Mouse (Mus musculus) midbrain, embryonic 10.5 days (tissue): ENCODE measurements around the gene Ikzf2. TPM values are rescaled to one million over a fixed set of nuclear protein-coding genes. Genes with fewer than 3 reads are reported as not detected.

Experiments
- DNase-seq: peaks from one replicate; pipeline ENCODE4 v3.0.0-alpha.2; 2017; ENCODE audit warnings: low spot score
- H3K27ac ChIP-seq: fragments of 300-500 bp; sonication (generic); replicated peaks from 2 replicates; pipeline ENCODE4 v1.5.1; 2016; ENCODE audit warnings: mild to moderate bottlenecking
- H3K27me3 ChIP-seq: fragments of 300-500 bp; sonication (generic); 2 replicates; pipeline ENCODE4 v1.6.1; 2016; ENCODE audit warnings: low read depth, mild to moderate bottlenecking; ENCODE audit not compliant: poor library complexity, severe bottlenecking
- H3K36me3 ChIP-seq: fragments of 300-500 bp; sonication (generic); 2 replicates; pipeline ENCODE4 v1.6.1; 2016; ENCODE audit warnings: mild to moderate bottlenecking, moderate library complexity
- H3K4me1 ChIP-seq: fragments of 300-500 bp; sonication (generic); 2 replicates; pipeline ENCODE4 v1.6.1; 2016
- H3K4me3 ChIP-seq: fragments of 300-500 bp; sonication (generic); 2 replicates; pipeline ENCODE4 v1.5.1; 2016; ENCODE audit warnings: mild to moderate bottlenecking, moderate library complexity
- H3K9me3 ChIP-seq: fragments of 300-500 bp; sonication (generic); replicated peaks from 2 replicates; pipeline ENCODE4 v1.6.1; 2016; ENCODE audit warnings: mild to moderate bottlenecking
- WGBS: fragments of 180-500 bp; shearing (Covaris S2); methylation state at CpG from one replicate; pipeline ENCODE4 v1.1.7; 2016; 5-methylcytosine and 5-hydroxymethylcytosine counted together
- polyA plus RNA-seq: library from polyadenylated mRNA; unstranded; fragments of >200 nt; fragmentation: Nextera tagmentation; extraction: Ambion mirVana; gene quantifications from 2 replicates; pipeline ENCODE4 v1.2.1, GENCODE M21; 2016

Ikzf2 gene
- polyA plus RNA-seq, 1 experiment from 2014 or later = 6.5 TPM

- H3K27me3 ChIP-seq = no peaks in the 10 kb centered on the region
- no peak for DNase-seq
- no peak overlapping the region for H3K27ac ChIP-seq
- no peak overlapping the region for H3K4me3 ChIP-seq
- H3K36me3 ChIP-seq = no peaks in the 10 kb centered on the region
- no peaks in the 10 kb centered on the region for H3K9me3 ChIP-seq
- H3K4me1 ChIP-seq = peaks cover 21% of the 10 kb centered on the region
- 66% methylated on average over 5 of the region's 5 CpGs for WGBS
These were observed 30.8 kb downstream of the Ikzf2 start for GRCm38 (mm10) chr1:69656047-69656782.

DNA sequence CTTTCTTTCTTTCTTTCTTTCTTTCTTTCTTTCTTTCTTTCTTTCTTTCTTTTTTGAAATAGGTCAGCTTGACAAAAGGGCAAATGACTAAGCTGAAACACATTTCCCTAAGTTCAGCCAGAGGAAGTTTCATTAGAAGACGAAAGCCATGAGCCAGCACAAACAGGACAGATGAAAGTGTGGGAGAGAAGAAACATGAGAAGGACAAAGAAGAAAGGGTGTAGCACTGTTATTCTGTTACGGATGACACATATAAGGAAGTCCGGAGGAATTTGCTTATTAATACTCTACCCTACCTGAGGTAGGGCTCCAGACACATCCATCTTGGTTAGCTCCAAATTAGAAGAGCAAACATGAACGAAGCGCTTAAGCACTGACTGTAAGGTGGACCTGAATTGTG, 31.7 kb downstream of the Ikzf2 start:
- H3K36me3 ChIP-seq = no peaks in the 10 kb centered on the region
- H3K4me1 ChIP-seq = peaks cover 21% of the 10 kb centered on the region
- H3K4me3 ChIP-seq = no peak overlapping the region
- H3K9me3 ChIP-seq = no peaks in the 10 kb centered on the region
- WGBS = 91% methylated on average over 5 of the region's 5 CpGs
- no peaks in the 10 kb centered on the region for H3K27me3 ChIP-seq
- no peak overlapping the region for H3K27ac ChIP-seq
- no peak for DNase-seq

DNA sequence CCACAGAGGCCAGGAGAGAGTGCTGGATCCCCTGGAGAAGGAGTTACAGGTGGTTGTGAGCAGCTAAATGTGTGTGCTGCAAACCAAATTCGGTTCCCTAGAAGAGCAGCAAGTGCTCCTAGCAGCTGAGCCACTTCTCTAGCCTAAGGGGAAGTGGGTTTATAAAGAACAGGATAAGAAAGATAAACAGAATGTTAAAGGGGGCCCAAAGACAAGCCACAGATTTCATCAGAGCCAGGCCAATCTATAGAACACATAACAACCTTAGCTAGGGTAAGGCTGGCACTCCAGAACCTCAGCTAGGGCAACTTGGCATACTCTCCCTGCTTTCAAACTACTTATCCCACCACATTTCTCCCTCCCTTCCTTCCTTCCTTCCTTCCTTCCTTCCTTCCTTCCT, 32.1 kb downstream of the Ikzf2 start:
- WGBS = 78% methylated on average over 1 of the region's 1 CpGs
- Histone ChIP-seq H3K36me3 (no peaks in the 10 kb centered on the region), H3K9me3 (no peaks in the 10 kb centered on the region), H3K27ac (no peak overlapping the region), H3K27me3 (no peaks in the 10 kb centered on the region), H3K4me3 (no peak overlapping the region), H3K4me1 (peaks cover 21% of the 10 kb centered on the region)
- no peak for DNase-seq

DNA sequence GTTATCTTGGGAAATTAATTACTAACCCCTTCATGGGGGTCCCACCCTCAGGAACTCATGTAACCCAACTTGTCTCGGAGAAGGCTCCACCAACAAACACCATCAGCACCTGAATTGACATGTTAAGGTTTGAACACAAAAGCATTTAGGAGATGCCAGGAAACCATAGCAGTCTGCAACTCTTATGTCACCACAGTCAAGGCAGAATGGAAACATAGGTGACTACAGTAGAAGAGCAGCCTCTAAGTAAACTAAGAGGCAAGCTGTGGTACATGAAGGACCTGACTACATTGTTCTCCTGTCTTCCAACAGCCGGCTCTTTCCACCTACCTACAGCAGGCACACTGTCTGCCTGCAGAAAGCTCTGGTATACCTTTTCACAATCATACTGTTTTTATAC, 33.6 kb downstream of the Ikzf2 start:
- DNase-seq = no peak
- no peaks in the 10 kb centered on the region for H3K9me3 ChIP-seq
- H3K27me3 ChIP-seq = no peaks in the 10 kb centered on the region
- H3K4me3 ChIP-seq = no peak overlapping the region
- peaks cover 21% of the 10 kb centered on the region for H3K4me1 ChIP-seq
- no peak overlapping the region for H3K27ac ChIP-seq
- H3K36me3 ChIP-seq = no peaks in the 10 kb centered on the region
- 89% methylated on average over 2 of the region's 2 CpGs for WGBS

DNA sequence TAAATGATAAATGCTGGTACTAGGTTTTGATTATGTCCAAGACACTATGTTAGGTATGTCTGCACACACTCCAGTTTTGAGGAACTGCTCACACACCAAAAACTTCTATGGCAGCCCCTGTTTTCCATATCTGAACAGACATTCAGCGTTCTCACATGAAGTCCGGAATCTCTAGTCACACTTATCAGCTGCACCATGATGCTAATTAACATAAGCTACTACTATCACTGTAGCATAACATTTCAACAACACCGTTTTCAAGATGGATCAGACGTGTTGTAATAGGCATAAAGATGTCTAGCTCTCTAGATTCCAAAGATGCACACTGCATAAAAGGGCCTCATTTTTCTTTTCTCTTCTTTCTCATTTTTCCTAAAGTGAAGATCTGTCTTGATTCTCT, 43.9 kb downstream of the Ikzf2 start:
- H3K27ac ChIP-seq = no peak overlapping the region
- H3K4me3 ChIP-seq = no peak overlapping the region
- no peaks in the 10 kb centered on the region for H3K36me3 ChIP-seq
- no peak for DNase-seq
- H3K4me1 ChIP-seq = no peaks in the 10 kb centered on the region
- no peaks in the 10 kb centered on the region for H3K27me3 ChIP-seq
- H3K9me3 ChIP-seq = no peaks in the 10 kb centered on the region
- 96% methylated on average over 4 of the region's 4 CpGs for WGBS

GRCm38 (mm10) chr1:69641986-69642385, 45.1 kb downstream of the Ikzf2 start:
- no peak for DNase-seq
- 89% methylated on average over 6 of the region's 6 CpGs for WGBS
- Histone ChIP-seq H3K9me3 (no peaks in the 10 kb centered on the region), H3K27ac (no peak overlapping the region), H3K4me1 (no peaks in the 10 kb centered on the region), H3K4me3 (no peak overlapping the region), H3K27me3 (no peaks in the 10 kb centered on the region), H3K36me3 (no peaks in the 10 kb centered on the region)

DNA sequence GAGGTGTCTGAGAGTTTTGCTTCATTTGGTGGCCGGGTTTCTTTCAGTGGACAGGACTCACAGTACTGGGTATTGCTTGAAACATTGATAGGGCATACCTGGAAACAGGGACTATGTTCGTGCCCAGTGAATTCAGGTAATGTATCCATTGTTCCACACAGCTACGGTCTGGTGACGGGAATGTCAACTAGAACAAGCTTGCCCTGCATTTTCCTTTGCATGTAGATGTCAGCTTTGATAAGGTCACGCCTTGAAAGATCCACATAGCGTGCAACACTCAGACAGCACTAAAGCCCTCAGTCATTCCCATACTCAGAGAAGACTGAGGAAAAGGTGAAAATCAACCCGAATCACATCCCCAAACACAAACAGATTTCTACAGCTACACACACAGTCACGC, 48.7 kb downstream of the Ikzf2 start:
- H3K9me3 ChIP-seq = no peaks in the 10 kb centered on the region
- H3K4me1 ChIP-seq = no peaks in the 10 kb centered on the region
- no peak for DNase-seq
- no peak overlapping the region for H3K4me3 ChIP-seq
- H3K36me3 ChIP-seq = no peaks in the 10 kb centered on the region
- H3K27ac ChIP-seq = no peak overlapping the region
- 86% methylated on average over 8 of the region's 8 CpGs for WGBS
- H3K27me3 ChIP-seq = no peaks in the 10 kb centered on the region

- Histone ChIP-seq H3K4me1 (no peaks in the 10 kb centered on the region), H3K4me3 (no peak overlapping the region), H3K27ac (no peak overlapping the region), H3K9me3 (no peaks in the 10 kb centered on the region), H3K36me3 (no peaks in the 10 kb centered on the region), H3K27me3 (no peaks in the 10 kb centered on the region)
- DNase-seq = no peak
- 83% methylated on average over 3 of the region's 3 CpGs for WGBS
These were observed 49.1 kb downstream of the Ikzf2 start for GRCm38 (mm10) chr1:69637907-69638306.

GRCm38 (mm10) chr1:69634259-69634658, 52.8 kb downstream of the Ikzf2 start:
- Histone ChIP-seq H3K4me3 (no peak overlapping the region), H3K36me3 (no peaks in the 10 kb centered on the region), H3K27ac (no peak overlapping the region), H3K4me1 (no peaks in the 10 kb centered on the region), H3K9me3 (no peaks in the 10 kb centered on the region), H3K27me3 (no peaks in the 10 kb centered on the region)
- no peak for DNase-seq
- WGBS = 93% methylated on average over 2 of the region's 2 CpGs

DNA sequence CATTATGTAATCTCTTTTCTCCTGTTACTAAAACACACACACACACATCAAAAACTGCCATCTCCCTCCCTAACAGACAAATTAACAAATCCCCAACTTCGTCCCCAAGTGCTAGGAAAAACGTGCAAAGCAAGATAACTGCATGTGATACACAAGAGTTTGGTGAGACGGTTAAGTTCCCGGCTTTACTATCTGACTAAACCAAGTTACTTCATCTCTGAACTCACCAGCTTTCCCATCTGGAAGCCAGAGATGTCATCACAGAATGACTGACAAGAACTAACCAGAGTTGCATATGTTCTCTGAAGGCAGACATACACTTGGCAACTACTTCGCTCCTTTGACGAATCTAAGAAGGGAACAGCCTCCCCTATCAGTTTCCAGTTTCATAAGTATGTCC, 56.5 kb downstream of the Ikzf2 start:
- Histone ChIP-seq H3K27ac (no peak overlapping the region), H3K4me3 (no peak overlapping the region), H3K9me3 (no peaks in the 10 kb centered on the region), H3K27me3 (no peaks in the 10 kb centered on the region), H3K36me3 (no peaks in the 10 kb centered on the region), H3K4me1 (no peaks in the 10 kb centered on the region)
- WGBS = 94% methylated on average over 6 of the region's 6 CpGs
- no peak for DNase-seq

- no peaks in the 10 kb centered on the region for H3K4me1 ChIP-seq
- H3K27ac ChIP-seq = no peak overlapping the region
- H3K9me3 ChIP-seq = no peaks in the 10 kb centered on the region
- DNase-seq = no peak
- WGBS = 85% methylated on average over 8 of the region's 8 CpGs
- no peaks in the 10 kb centered on the region for H3K27me3 ChIP-seq
- H3K4me3 ChIP-seq = no peak overlapping the region
- no peaks in the 10 kb centered on the region for H3K36me3 ChIP-seq
These were observed 57.5 kb downstream of the Ikzf2 start for GRCm38 (mm10) chr1:69629513-69629912.

GRCm38 (mm10) chr1:69612076-69612475, 75.0 kb downstream of the Ikzf2 start:
- Histone ChIP-seq H3K4me3 (no peak overlapping the region), H3K9me3 (no peaks in the 10 kb centered on the region), H3K36me3 (no peaks in the 10 kb centered on the region), H3K27ac (no peak overlapping the region), H3K27me3 (no peaks in the 10 kb centered on the region), H3K4me1 (no peaks in the 10 kb centered on the region)
- 93% methylated on average over 5 of the region's 5 CpGs for WGBS
- no peak for DNase-seq

DNA sequence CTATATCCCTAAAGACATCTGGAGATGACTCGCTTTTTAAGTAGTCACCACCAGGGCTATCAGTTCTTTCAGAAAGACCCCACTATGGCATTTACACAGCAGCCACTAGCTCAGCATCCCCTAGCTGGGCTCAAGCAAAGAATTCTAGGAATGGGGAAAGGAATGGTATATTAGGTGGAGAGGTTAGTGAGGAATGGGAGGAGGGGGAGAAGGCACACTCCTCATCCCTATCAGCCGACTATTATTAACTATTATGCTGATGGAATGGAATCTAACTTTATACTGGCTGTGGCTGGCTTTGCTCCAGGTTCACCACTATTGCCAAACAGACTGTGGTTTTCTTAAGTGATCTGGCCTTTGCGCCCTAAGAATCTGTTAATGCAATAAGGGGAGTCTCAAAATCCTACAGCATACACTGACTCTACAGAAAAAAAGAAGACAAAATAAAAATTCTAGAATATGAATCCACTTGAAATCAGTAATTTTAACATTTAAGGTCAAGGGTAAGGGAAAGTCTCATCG, 75.8 kb downstream of the Ikzf2 start:
- WGBS = 90% methylated on average over 4 of the region's 4 CpGs
- no peaks in the 10 kb centered on the region for H3K9me3 ChIP-seq
- H3K36me3 ChIP-seq = no peaks in the 10 kb centered on the region
- H3K27ac ChIP-seq = no peak overlapping the region
- no peaks in the 10 kb centered on the region for H3K27me3 ChIP-seq
- DNase-seq = no peak
- H3K4me1 ChIP-seq = no peaks in the 10 kb centered on the region
- H3K4me3 ChIP-seq = no peak overlapping the region
